Mouse (Mus musculus): ENCODE data around the gene Cntn4.

Cntn4 gene

DNA sequence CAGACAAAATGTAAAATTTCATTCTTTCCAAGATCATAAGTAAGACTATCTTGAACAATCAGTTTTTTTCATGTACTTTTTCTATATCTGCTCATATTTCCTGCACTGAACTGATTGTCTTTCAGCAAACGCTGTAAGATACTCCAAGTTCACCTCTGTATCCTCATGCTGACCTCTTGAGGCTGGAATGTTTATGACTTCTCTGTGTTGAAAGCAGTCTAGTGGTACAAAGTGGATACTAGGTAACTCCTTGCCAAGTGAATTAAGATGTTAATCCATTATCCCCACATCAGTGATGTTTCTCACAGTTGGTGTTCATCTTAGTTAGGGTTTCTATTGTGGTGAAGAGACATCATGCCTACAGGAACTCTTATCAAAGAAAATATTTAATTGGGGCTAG lies 651.5 kb downstream of the Cntn4 start:
- no peak for DNase-seq (ENCODE audit: low read depth, low spot score)

DNA sequence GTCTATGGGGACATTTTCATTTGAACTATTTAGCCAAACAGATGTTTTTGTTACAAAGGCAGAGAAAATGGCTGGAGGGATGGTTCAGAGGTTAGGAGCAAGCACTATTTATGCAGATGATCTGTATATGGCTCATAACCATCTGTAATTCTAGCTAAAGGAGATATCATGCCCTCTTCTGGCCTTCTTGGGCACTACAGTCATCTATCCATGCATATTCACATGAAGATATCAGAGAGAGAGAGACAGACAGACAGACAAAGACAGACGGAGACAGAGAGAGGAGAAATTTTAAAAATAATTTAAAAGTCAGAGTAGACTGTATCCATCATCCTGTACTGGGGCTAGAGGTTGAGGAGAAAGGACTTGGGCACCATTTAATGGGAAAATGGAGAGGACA lies 652.2 kb downstream of the Cntn4 start:
- DNase-seq (ENCODE audit: low read depth, low spot score), result no peak

DNA sequence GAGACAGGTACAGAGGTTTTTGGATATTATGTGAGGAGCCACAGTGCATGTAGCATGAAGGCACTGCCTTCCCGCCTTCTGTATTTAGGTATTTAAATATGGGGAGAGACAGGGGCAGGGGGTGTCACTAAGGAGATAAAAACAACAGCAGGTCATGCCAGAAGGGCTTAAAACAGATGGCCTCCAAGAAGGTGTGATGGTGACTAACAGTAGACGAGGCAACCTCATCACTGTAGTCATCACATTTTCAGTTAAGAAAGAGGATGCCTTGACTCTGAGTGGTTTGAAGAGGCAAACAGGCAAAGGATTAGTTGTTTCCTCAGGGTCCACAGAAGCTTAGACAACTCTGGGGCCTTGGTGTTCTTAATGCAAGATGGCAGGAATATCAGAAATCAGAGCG lies 655.0 kb downstream of the Cntn4 start:
- no peak for DNase-seq (ENCODE audit: low read depth, low spot score)

DNA sequence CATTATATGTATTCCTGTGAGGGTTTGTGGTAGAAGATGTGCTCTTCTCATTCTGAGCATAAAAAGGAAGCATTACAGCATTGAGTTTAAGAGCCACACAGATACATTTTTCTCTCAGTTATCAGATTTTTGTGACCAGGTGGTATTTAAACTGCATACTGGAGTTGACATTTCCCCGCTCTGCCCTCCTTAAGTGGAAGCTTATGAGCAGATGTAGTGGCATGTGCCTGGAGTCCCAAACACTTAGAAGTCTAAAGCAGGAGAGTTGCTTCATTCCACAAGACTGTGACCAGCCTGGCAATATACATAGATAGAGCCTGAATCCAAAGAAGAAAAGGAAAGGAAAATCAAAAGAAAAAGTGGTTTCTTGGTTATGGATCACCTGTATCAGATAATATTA lies 655.5 kb downstream of the Cntn4 start:
- no peak for DNase-seq (ENCODE audit: low read depth, low spot score)

DNA sequence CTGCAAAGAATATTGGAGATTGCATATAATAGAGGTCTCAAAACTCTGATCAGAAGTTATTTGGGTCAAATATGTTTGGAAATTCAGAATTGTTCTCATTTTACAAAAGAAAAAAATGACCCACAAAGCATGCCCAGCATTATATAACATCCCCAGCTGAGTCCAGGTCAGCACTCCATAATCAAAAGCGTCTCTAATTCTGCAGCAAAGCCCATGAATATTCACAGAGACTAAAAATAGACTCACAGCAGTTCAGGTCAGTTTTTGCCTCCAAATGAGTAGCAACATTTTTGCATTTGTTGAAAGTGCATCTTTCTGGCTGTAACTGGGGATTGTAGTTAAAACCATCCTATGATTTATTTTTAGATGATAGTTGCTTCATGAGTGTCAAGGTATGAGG lies 657.6 kb downstream of the Cntn4 start:
- no peak for DNase-seq (ENCODE audit: low read depth, low spot score)

DNA sequence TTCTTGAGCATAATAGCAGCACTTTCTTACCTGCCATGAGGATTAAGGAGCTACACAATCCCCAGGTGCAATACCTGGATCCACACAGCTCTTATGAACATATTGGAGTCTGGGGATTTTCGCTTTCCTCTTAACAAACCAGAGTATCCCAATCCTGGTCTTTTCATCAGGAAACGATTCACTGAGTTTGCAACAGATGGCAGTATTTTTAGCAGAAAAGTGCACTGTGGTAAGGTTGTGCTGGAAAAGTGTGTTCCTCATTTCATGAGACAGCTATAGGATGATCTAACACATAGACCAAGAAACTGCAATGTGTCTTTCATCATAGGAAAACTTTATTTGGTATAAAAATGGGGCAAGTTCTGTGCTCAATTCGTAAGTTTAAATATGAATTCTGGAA lies 659.3 kb downstream of the Cntn4 start:
- no peak for DNase-seq (ENCODE audit: low read depth, low spot score)

DNA sequence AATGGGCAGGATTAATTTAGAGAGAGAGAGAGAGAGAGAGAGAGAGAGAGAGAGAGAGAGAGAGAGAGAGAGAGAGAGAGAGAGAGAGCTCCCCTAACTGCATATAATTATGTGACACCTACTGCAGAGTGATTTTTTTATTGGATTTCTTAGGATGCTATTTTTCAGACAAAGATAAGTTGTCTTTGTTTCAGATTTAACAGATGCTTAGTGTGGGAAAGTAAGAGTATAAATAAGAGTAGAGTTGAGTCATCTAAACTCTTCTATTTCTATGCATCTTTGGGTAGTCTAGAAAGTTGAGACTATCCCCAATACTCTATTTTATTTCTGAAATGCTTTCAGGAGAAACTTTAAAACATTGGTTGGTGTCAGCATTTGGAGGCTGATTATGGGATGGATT lies 660.4 kb downstream of the Cntn4 start:
- no peak for DNase-seq (ENCODE audit: low read depth, low spot score)

DNA sequence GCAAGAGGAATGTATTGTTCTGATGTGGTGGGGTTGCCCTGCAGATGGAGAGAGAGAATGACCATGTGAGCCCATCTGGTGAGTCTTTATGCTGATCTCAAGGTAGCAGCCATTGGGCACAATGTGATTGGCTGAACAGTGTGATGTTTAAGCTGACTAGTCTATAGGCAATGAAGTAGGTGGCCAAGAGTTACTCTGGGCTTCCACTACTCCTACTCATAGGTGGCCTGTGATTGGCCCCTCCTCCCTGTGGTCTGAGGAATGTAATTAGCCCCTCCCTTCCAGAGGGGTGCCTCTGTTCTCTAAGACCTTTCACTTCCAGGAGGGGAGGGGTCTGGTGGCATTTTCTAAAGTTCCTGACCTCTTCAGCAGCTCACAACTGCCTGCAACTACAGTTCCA lies 663.7 kb downstream of the Cntn4 start:
- DNase-seq (ENCODE audit: low read depth, low spot score), result no peak

DNA sequence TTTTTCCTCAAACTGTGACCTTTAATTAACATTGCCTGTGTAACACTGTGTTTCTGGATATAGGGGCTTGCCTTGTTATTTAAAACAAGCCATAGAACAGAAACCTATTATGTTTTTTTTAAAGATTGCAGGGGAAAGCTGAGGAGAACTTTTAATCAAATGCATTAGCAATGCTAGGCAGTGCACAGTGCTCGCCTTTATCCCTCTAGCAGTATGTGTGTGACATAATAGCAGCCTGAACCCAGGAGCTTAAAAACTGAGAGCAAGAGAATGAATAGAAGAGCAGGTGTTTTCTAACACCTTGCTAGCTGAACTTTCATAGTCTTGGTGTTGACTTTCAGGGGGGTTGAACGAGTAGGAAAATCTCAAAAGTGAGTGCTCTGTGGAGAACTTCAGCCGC lies 672.6 kb downstream of the Cntn4 start:
- no peak for DNase-seq (ENCODE audit: low read depth, low spot score)

DNA sequence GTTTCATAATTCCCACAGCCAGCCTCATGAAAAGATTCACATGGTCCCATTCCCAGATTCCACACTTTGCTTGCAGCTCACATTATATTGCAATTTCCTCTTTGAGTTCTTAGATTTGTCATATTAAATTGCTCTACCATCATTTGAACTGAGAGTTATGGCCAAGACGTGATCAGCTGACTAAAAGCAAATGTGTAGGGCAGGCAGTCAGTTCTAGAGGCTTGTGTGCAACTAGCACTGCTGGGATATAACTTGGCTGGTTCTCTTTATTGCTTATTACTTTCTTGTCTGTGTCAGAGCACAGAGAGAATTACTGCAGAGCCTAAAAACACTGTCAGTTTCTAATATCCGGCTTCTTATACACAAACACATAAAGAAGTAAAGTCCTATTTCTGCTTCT lies 673.9 kb downstream of the Cntn4 start:
- no peak for DNase-seq (ENCODE audit: low read depth, low spot score)

DNA sequence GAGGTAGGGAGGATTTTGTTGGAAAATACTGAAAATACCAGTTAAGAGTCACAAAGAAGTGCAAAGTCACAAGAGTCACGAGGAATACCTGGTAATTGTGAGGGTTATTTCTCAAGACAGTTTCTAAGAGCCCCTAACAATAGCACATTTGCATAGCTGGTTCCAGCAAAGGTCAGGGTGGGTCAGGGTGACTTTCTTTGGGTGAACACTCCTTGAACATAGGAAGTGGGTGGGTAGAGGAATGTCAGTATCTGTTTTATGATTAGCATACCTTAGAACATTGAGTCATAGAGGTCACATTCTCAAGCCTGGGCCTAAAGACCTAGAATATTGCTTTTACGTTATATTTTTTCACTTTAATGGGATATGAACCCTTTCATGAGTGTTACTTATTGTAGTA lies 681.3 kb downstream of the Cntn4 start:
- peak; percentile 68 for DNase-seq (ENCODE audit: low read depth, low spot score)

DNA sequence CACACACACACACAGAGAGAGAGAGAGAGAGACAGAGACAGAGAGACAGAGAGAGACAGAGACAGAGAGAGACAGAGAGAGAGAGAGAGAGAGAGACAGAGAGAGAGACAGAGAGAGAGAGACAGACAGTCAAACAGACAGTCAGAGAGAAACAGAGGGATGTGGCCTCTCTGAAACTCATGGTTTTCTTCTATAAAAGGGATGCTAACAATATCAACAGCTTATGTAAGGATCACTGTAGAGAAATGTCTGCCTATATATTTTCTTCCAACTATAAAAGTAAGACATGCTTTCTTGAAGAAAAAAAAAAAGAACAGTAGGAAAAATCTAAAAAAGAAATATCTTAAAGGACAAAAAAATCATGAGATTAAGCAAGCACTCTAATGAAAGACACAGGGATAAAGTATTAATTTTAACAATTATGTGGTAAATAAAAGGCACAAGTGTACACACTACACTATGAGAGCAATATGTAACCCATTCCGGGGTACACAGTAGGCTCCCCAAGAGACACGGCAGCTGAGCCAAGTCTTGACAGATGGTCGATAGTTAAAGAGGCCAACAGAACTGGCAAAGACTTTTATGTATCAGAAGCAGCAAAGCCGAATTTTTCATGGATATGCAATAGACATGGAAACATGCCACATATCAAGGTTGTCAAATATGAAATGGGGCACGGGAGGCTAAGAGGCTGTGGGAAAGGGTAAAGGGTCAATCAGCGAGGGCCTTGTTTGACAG lies 704.0 kb downstream of the Cntn4 start:
- DNase-seq (ENCODE audit: low read depth, low spot score), result no peak

DNA sequence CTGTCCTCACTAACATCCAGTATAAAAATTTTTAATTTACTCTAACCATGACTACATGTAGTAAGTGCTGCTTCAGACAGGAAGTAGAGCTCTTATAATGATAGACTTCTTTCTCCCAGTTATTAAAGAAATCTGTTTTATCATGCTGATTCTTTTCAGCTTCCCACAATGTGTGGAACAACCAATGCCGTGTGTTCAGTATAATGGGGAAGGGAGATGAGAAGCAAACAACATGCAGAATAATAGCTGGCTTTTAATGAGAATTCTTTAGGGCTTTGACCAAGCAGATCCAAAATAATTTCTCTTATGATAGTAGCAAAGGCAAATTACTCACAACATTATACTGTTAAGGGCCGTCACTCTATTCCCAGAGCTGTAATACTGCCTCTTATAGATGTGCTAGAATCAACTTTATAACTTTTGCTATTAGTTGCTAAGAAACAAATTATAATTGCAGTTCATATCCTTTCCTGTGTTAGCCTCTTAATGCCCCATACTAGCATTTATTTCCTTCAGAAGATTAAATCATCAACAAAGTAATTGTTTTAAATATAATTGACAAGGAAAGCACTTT lies 710.5 kb downstream of the Cntn4 start:
- DNase-seq (ENCODE audit: low read depth, low spot score), result no peak

DNA sequence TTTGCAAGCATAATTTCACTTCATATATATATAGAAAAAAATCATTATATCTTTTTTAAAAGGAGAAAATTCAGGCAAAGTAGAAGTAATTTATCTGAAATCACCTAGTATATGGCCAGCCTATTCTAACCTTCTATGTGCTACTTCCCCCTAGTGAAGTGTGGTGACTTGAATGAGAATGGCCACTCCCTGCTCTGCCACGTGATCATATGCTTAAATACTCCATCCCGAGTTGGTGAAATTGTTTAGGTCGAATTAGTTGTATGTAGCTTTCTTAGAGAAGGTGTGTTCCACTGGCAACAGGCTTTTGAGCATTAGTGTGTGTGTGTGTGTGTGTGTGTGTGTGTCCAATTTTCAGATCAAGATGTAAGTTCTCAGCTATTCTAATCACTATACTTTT lies 730.6 kb downstream of the Cntn4 start:
- no peak for DNase-seq (ENCODE audit: low read depth, low spot score)

DNA sequence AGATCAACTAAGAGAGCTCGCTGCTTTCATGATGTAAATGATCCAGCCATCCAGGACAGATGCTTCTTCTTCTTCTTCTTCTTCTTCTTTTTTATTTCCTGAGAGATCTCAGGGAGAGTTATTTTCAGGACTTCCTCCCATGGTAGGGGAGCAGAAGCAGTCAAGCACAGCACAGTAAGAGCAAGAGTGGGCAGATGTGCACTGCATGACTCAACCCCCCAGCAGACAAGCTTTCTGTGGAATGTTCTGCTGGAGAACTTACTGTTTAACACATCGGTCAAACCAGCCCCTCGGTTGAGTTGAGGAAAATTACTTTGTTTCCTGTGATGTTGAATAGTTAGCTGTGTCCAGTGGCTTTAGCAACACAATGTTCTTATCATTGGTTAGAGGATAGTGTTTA lies 731.2 kb downstream of the Cntn4 start:
- DNase-seq (ENCODE audit: low read depth, low spot score), result no peak

DNA sequence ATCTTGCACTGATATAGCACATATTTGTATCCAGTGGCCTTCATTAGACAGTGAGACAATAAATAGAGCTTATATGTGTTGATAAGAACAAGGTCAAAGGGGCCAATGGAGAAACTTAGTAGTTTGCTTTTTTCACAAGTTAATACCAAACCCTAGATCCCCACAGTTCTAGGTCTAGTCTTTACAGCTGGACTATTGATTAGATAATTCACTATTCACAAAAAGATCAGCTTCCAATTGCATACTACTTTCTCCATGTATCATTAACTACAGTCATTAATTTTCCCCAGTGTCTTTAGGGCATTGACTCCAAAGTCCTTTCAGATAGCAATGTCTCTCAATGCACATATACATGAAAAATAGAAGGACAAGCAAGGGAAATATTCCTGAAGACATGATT lies 745.5 kb downstream of the Cntn4 start:
- no peak for DNase-seq (ENCODE audit: low read depth, low spot score)

DNA sequence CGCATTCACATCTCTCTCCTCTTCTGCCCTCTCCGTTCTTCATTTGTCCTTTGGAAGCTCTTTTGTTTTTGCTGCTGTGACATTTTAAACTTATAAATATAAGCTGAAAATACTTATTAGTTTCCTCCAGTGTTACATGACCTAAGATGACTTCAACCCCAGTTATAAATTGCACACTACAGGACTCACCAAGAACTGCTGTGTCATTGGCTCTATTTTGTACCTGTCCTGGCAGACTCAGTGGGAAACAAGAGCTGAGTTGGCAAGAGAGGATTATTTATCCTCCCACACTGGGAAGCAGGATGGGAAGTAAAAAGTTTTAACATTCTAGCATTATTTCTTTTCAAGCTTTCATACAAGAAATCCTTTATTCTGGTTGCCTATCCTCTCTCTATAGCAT lies 746.0 kb downstream of the Cntn4 start:
- no peak for DNase-seq (ENCODE audit: low read depth, low spot score)

DNA sequence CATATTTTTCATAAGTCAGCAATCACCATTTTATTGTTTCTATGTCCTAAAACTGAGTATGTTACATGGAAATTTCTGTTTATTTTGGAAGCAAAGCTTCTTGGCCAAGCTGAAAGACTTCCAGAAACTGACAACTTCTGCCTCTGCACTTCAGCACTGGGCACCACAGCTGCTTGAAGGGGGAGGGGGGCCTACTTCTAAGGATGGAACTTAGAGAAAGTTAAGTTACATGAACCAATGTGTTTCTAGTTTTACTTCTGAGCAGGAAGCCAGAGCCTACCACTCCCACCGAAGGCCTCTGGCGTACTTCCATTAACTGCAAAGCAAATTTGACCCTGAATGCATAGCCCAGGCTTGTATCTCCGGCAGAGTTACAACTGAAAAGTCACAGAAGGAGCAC lies 749.2 kb downstream of the Cntn4 start:
- no peak for DNase-seq (ENCODE audit: low read depth, low spot score)

DNA sequence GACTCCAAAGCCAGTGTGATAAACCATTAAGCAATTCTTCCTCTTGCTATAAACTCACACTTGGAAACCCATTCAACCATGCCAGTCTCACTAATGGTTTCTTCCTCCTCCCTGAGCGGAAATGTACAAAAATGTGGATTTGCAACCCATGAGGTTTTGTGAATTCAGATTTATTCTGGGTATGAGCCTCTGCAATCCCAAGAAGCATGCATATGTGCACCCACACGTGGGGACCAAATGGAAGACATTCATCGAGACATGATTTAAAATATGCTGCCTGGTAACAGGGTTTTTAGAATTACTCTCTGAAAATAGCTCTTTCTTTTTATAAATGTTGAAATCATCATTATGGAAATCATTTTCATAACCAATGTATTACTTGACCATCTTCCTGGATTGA lies 754.0 kb downstream of the Cntn4 start:
- DNase-seq (ENCODE audit: low read depth, low spot score), result no peak

DNA sequence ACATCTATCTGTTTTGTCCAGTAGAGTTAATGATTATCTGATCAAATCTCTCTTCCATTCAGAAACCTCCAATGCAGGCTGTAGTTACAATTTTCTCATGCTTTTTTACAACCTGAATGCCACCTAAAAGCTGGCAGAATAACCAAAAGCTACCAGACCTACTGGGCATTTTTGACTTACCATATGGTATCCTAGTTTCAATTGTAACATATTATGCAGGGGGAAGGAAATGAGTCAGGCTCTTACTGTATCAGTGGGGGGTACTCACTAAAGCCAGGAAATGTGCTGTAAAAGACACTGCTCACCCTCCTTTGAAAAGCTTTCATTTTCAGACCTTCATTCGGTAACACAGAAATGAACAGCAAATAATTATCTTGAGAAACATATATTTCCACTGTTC lies 763.3 kb downstream of the Cntn4 start:
- DNase-seq (ENCODE audit: low read depth, low spot score), result no peak

DNA sequence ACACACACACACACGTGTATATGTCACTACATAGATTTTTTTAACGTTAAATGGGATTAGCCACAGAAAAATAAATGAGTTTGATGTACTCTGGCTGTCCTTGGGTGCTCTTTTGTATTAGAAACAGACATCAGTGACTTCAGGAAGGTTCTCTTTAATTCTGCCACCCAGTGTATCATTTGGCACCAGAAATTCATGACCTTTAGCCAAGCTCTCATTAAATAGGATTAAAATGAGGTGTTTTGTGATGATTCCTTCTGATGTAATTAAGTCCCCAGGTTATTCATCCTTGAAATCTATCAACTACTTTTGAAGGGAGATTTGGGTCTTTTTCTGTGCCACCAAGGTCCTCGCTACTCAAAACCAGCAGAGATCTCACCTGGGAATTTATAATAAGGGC lies 763.8 kb downstream of the Cntn4 start:
- DNase-seq (ENCODE audit: low read depth, low spot score), result no peak

DNA sequence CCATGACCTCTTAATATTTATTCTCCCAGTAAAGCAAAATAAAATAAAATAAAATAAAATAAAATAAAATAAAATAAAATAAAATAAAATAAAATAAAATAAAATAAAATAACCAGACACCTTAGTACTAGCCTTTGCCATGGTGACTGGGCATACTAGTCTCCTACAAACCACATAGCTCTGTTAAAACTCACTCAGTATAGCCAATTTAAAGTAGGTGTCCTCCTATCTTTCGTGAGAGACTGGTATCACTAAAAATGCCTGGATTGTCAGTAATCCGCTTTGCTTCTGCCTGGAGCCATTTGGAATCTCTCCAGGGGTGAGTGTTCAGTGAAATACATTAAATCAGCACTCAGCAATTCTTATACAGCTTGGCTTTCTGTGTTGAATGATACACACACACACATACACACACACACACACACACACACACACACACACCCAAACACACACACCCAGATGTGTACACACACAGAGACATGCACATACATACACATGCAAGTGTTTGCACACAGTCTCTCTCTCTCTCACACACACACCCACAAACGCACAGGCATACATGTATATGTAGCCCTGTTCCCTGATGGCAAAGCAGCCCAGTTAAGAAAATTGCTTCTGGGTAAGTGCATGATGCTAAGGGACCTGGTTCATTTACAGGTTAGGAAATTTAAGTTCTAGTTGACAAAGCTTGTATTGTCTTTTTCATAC lies 776.8 kb downstream of the Cntn4 start:
- no peak for DNase-seq (ENCODE audit: low read depth, low spot score)

DNA sequence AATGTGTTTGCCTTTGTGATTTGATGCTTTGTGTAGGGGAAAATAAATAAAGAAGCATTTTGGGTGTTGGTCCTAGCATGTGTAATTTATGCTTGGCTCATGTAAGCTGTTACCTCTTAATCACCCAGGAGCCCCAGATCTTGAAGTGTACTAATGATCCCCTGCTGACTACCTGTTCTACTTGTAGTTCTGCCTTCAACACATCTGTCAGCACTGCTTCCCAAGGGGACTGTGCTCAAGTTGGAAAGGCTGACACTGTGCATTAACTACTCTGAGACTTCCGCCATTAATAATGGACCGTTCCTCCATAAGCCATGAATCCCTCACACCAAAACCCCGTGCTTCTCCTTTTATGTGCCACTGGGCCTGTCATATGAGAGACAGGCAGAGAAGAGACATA lies 778.2 kb downstream of the Cntn4 start:
- DNase-seq (ENCODE audit: low read depth, low spot score), result no peak
